Mouse (Mus musculus) CD4-positive, CD25-positive, alpha-beta regulatory T cell (primary cell): ENCODE results near the gene Pak1ip1. TPM values are rescaled to one million over a fixed set of nuclear protein-coding genes. Genes with fewer than 3 reads are reported as not detected.

Experiments used
- polyA plus RNA-seq: library from polyadenylated mRNA; unstranded; fragments of 100-300 nt; shearing (Covaris generic); gene quantifications from one replicate; pipeline ENCODE4 v1.2.1, GENCODE M21; 2017

The Pak1ip1 gene
- 101 TPM for polyA plus RNA-seq

GRCm38 (mm10) chr13:41000926-41001639 lies at the start of gene Pak1ip1:
Gene Pak1ip1, plus strand, starts transcription at chr13:41001023.

GRCm38 (mm10) chr13:41015829-41016634 lies 15.2 kb downstream of the Pak1ip1 start, which contains the start of gene Tmem14c:
Gene Tmem14c, plus strand, starts transcription at chr13:41016292.

Other genes with a start within 250 kb of the Pak1ip1 start
- gene Gcnt2, start 141.3 kb upstream of the Pak1ip1 start, polyA plus RNA-seq: 0.31 TPM
- 163 TPM for gene Tmem14c, start 15.3 kb downstream of the Pak1ip1 start, polyA plus RNA-seq
- not detected for gene Mak, start 78.7 kb downstream of the Pak1ip1 start, polyA plus RNA-seq
- 0.13 TPM for gene Gcm2, start 110.0 kb downstream of the Pak1ip1 start, polyA plus RNA-seq
- gene Sycp2l, start 113.3 kb downstream of the Pak1ip1 start, polyA plus RNA-seq: not detected
- not detected for gene Elovl2, start 219.4 kb downstream of the Pak1ip1 start, polyA plus RNA-seq
- 9.8 TPM for gene Smim13, start 248.8 kb downstream of the Pak1ip1 start, polyA plus RNA-seq